Mouse (Mus musculus) frontal cortex, adult 2 months (tissue): ENCODE measurements around the gene Oas1e. TPM values are rescaled to one million over a fixed set of nuclear protein-coding genes. Genes with fewer than 3 reads are reported as not detected.

Source experiments
- DNase-seq, 2 experiments: peaks; one replicate each; pipeline ENCODE4 v3.0.0; 2022; ENCODE audit warnings: low spot score in 1 of 2; ENCODE audit errors: extremely low spot score in 1 of 2
- polyA plus RNA-seq: library from polyadenylated mRNA; depleted of rRNA; stranded (reverse); fragments of >200 nt; gene quantifications from 2 replicates; pipeline ENCODE4 v1.2.3, GENCODE M21; 2012; rRNA removed

Gene Oas1e
- polyA plus RNA-seq, 1 experiment = not detected

- DNase-seq = no peak
Observed at GRCm38 (mm10) chr5:120777478-120777877, 17.9 kb downstream of the Oas1e start, which contains the start of gene Oas3. Gene Oas3 (minus strand): TSS chr5:120777661.

GRCm38 (mm10) chr5:120776801-120777200 lies 18.5 kb downstream of the Oas1e start:
- DNase-seq = no peak

GRCm38 (mm10) chr5:120775287-120775985 lies 19.9 kb downstream of the Oas1e start:
- no peak for DNase-seq

- no peak for DNase-seq
Observed at GRCm38 (mm10) chr5:120769396-120769795, 25.9 kb downstream of the Oas1e start.

- no peak for DNase-seq
Observed at GRCm38 (mm10) chr5:120765010-120765409, 30.3 kb downstream of the Oas1e start.

GRCm38 (mm10) chr5:120761901-120762300 lies 33.4 kb downstream of the Oas1e start:
- DNase-seq = no peak

GRCm38 (mm10) chr5:120754215-120754614 lies 41.1 kb downstream of the Oas1e start:
- DNase-seq = no peak

- DNase-seq = no peak
Observed at GRCm38 (mm10) chr5:120752786-120753185, 42.5 kb downstream of the Oas1e start.

- DNase-seq = no peak
Observed at GRCm38 (mm10) chr5:120751206-120751605, 44.1 kb downstream of the Oas1e start.

- DNase-seq = no peak
Observed at GRCm38 (mm10) chr5:120749688-120750087, 45.6 kb downstream of the Oas1e start, which contains the start of gene Oas2. Gene Oas2 (minus strand): TSS chr5:120749853.

GRCm38 (mm10) chr5:120746451-120746850 lies 48.9 kb downstream of the Oas1e start:
- peak in 1 of 2 experiments; percentile 88 for DNase-seq

- DNase-seq = peak in 1 of 2 experiments; percentile 50
Observed at GRCm38 (mm10) chr5:120742125-120742524, 53.2 kb downstream of the Oas1e start.

Other genes starting within 250 kb of the Oas1e start
- 37.9 and 39.9 TPM in 2 replicates for gene Tpcn1, start 206.9 kb downstream of the Oas1e start, polyA plus RNA-seq
- gene Iqcd, start 206.5 kb downstream of the Oas1e start, polyA plus RNA-seq = 1.9 and 2.1 TPM in 2 replicates
- gene Rita1, start 182.9 kb downstream of the Oas1e start, polyA plus RNA-seq = 34.8 and 36.4 TPM in 2 replicates
- gene Ddx54, start 182.8 kb downstream of the Oas1e start, polyA plus RNA-seq = 28.2 and 31.2 TPM in 2 replicates
- 0.10 TPM in 1 of 2 replicates, not detected in the other for gene Cfap73, start 161.3 kb downstream of the Oas1e start, polyA plus RNA-seq
- gene Rasal1, start 146.7 kb downstream of the Oas1e start, polyA plus RNA-seq = 63.8 and 71.7 TPM in 2 replicates
- 93.3 and 99.3 TPM in 2 replicates for gene Dtx1, start 83.6 kb downstream of the Oas1e start, polyA plus RNA-seq
- gene Oas2, start 45.7 kb downstream of the Oas1e start, polyA plus RNA-seq = 0.86 and 0.96 TPM in 2 replicates
- 0.08 and 0.10 TPM in 2 replicates for gene Oas3, start 17.9 kb downstream of the Oas1e start, polyA plus RNA-seq
- 1.2 and 1.6 TPM in 2 replicates for gene Oas1c, start 17.0 kb upstream of the Oas1e start, polyA plus RNA-seq
- not detected in 2 replicates for gene Oas1f, start 51.8 kb upstream of the Oas1e start, polyA plus RNA-seq
- not detected in 2 replicates for gene Oas1h, start 65.9 kb upstream of the Oas1e start, polyA plus RNA-seq
- gene Oas1g, start 92.1 kb upstream of the Oas1e start, polyA plus RNA-seq = 0.42 and 0.68 TPM in 2 replicates
- gene Oas1a, start 112.0 kb upstream of the Oas1e start, polyA plus RNA-seq = 1.7 and 2.1 TPM in 2 replicates
- 0.08 TPM in 1 of 2 replicates, not detected in the other for gene Oas1d, start 119.0 kb upstream of the Oas1e start, polyA plus RNA-seq
- gene Rph3a, start 214.6 kb upstream of the Oas1e start, polyA plus RNA-seq = 188 and 208 TPM in 2 replicates